Mouse (Mus musculus) kidney, adult 2 months (tissue): ENCODE data around the gene Ppp1r3d.

Experiments used
- CTCF ChIP-seq: fragments of 200-500 bp; conservative IDR thresholded peaks from 2 replicates; pipeline ENCODE4 v1.5.1; 2011; ENCODE audit warnings: low read depth, mild to moderate bottlenecking, control low read depth, low read length, moderate library complexity, mixed read lengths; ENCODE audit not compliant: insufficient read depth, insufficient read length
- POLR2A ChIP-seq: fragments of 200-500 bp; IDR thresholded peaks from one replicate; pipeline ENCODE4 v1.6.1; 2011; ENCODE audit warnings: low read depth, low read length, control low read depth

DNA sequence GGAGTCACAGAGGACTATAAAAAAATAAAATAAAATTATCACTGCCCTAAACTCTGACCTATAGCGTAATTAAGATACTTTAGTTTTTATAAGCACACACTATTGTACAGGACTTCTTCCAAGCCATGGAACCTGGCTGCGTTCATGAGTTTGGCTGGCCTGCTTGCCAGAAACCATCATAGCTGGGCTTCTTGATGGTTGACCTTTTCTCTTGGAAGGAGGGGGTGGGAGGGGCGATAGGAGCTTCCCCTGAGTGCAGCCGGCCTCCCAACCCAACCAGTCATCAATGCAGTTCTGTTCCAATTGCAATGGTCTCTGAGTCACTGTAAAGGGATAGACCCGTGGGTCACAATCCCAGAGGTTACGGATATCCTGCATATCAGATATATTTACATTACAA lies 4.0 kb downstream of the Ppp1r3d start:
- TF ChIP-seq POLR2A (no peak), CTCF (no peak)
